Mouse (Mus musculus) heart, adult 8-10 months (tissue): ENCODE measurements around the gene Tmem189. TPM values are rescaled to one million over a fixed set of nuclear protein-coding genes. Genes with fewer than 3 reads are reported as not detected.

Experiments
- DNase-seq: peaks from one replicate; pipeline ENCODE4 v3.0.0; 2022; ENCODE audit warnings: low spot score
- total RNA-seq, 4 experiments: library from RNA; stranded (reverse); gene quantifications; 2 replicates each; pipeline ENCODE4 v1.2.4; 2022

The Tmem189 gene
- total RNA-seq, result 10 to 100 TPM; 22.6 to 26.6 (median 23.4) TPM

DNA sequence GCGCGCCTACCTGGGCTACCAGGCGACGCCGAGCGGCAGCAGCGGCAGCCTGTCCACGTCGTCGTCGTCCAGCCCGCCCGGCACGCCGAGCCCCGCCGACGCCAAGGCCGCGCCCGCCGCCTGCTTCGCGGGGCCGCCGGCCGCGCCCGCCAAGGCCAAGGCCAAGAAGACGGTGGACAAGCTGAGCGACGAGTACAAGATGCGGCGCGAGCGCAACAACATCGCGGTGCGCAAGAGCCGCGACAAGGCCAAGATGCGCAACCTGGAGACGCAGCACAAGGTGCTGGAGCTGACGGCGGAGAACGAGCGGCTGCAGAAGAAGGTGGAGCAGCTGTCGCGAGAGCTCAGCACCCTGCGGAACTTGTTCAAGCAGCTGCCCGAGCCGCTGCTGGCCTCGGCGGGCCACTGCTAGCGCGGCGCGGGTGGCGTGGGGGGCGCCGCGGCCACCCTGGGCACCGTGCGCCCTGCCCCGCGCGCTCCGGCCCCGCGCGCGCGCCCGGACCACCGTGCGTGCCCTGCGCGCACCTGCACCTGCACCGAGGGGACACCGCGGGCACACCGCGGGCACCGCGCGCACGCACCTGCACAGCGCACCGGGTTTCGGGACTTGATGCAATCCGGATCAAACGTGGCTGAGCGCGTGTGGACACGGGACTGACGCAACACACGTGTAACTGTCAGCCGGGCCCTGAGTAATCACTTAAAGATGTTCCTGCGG, at the start of gene Tmem189:
Gene Tmem189 (minus strand): TSS at position 322 of the 718 bp plus-strand sequence.
- DNase-seq, result no peak

DNA sequence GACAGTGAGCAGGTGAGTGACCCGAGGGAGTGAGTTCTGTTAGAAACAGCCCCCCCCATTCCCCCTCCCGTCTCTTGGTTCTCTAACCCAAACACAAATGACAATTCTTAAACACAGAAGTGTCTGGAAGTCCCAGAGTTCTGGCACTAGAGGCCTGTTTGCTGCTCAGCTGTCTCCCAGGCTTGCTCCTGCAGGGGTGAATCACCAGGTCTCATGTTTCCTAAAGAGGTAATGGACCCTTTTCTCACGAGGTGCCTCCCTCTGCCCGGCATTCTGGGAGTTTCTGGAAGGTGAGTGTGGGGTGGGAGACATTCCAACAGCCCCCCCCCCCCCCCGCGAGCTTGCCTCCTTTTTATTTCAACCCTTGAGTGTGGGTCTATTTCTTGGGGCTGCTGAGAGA, 49.4 kb upstream of the Tmem189 start:
- no peak for DNase-seq

DNA sequence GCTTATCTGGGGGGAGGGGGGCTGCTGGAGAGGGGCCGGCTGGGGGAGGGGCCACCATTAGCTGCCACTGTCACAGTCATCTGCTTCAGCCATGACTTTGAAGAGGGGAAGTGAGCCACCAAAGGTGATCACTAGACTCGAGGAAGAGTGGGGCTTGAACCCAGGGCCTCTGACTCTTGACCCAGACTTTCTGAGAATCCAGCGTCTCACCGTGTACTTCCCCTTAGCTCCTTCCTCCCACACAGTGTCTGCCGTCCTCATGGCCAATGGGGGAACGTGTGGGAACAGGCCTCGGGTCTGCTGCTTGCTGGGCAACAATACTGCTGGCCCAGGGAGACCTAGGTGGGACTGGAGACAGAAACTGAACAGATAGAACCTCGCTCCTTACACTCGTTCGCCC, 45.2 kb upstream of the Tmem189 start:
- no peak for DNase-seq

DNA sequence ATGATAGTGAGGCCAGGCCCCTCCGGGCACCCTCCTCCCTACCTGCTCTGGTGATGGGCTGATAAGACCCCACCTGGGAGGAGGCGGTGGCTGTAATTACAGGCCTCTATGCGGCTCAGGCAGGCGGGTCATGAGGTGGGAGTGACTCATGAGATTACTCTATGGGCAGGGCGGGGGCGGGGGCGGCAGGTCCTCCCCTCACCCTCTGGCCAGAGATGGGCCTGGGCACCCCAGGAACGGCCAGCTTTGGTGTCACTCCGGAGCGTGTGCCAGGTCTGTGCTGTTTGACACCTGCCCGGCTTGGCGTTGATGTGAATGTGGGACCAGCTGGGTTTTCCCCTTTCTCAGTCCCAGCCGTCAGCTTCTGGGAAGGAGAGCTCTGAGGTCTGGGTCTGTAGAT, 41.5 kb upstream of the Tmem189 start:
- DNase-seq, result no peak

DNA sequence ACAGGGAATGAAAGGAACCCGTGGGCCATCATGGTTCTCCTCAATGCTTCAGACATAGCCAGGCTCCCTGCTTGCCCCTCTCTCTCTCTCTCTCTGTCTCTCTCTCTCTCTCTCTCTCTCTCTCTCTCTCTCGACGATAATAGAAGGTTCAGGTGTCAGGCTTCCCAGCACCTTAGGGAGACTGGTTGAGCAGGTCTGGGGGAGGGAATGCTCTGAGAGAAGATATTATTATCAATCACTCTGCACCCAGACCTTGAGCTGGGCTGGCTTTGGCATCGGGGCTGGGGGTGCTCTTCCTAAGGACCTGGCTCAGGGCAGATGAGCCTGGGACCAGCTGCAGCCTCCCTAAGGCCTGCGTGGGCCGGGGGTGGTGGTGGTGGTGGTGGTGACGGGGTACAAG, 40.4 kb upstream of the Tmem189 start:
- DNase-seq, result no peak

DNA sequence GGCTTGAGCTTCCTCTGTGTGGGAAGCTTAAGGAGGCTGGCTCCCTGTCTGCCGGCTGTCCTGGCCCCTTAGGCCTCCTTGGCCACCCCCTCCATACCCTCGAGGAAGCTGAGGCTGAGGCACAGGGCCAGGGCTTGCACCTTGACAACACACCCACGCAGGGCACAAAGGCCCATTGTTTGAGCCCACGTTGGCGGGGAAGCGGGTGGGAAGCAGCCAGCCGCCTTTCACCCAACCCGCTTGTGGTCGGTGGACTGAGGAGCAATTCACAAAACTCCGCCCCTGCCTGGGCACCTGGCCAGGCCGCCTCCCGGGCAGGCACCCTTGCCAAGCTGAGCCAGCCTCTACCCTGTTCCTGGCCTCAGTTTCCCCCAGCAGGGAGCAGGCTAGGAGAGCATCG, 37.5 kb upstream of the Tmem189 start:
- DNase-seq, result no peak

DNA sequence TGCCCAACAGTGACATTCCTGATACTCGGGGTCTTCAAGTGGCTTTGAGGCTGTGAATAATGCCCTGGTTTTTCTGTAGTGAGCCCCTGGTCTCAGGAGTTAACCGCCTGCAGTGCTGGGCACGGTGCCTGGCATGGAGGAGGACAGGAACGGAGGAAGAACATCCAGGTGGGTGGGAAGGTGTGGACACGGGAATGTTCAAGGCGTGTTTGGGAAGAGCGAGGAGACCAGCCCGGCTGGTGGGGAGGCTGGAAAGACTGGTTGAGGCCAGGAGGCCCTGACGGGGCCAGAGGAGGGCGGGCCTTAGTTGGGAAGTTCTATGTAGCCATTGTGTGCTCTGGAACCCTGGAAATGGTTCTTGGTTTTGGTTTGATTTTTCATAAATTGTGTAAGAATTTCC, 36.3 kb upstream of the Tmem189 start:
- DNase-seq, result no peak

DNA sequence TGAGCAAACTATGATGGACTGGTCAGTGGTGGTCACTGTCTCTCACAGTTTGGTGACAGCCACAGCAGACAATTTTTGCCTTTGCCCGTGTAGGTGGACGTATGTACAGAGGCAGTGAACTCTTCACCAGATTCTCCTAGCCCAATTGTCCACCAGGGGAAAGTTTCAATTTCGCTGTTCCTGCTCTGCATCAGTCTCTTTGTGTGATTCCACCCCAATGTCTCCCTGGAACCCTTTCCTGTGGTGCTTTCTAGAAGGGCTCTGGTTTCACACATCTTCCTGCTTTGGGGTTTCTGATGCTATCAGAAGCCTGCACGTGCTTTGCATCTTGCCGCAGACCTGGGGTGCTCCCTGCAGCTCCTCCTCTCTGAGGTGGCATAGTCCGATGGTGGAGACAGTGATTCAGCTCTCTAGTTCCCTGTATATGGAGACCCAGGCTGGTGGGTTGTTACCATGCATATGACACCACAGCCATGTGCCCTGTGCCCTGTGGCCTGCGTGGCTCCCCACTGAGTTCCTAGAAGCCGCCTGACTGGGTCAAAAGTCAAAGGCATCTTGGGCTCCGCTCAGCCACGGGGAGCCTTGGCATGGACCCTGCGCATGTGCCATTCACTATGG, 34.1 kb upstream of the Tmem189 start:
- no peak for DNase-seq

DNA sequence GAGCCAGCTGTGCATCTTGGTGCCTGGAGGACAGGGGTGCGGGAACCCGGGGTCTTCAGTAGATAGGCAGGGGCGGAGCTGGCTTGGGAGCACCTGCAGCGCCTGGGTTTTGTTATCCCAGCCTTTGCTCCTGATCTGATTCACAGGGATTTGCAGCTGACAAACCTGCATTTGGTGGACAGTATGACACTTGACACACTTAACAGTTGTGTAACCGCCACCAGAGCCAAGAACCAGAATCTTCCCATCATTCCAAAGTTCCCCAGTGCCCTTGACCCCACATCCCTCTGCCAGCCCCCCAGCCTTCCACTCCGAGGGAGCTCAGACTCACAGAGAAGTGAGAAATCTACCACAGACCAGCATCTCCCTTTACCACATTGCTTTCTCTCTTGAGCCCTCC, 32.9 kb upstream of the Tmem189 start:
- DNase-seq, result no peak

DNA sequence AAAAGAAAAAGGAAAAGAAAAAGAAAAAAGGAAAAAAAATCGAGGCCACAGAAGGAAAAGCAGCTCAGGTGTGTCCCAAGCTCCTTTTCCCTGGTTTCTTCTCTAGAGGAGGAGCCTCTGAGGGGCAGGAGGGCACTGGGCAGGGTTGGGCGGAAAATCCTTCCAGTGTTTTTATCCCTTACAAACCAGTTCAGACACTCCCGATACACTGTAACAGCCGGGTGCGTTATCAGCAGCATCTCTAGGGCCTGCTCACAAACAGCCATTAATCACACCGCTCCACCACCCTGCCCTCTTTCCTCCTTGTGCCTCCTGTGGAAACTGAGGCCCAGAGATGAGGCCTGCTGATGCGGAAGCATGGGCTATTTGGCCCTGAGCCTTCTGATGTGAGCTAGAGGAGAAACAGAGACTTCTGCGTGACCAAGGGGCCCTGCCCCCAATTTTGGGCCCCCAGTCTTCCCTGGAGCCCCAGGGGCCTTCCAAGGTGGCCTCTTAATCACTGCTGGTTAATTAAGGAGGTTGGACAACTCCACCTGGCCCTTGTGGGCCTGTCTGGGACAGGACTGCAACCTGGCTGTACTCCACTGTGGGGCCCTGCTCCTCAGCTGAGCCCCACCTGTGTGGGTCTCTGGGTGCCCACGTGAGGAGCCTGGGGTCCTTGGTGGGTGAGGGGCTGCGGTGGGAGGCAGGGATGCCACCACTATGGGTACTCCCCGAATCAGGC, 31.7 kb upstream of the Tmem189 start:
- no peak for DNase-seq

DNA sequence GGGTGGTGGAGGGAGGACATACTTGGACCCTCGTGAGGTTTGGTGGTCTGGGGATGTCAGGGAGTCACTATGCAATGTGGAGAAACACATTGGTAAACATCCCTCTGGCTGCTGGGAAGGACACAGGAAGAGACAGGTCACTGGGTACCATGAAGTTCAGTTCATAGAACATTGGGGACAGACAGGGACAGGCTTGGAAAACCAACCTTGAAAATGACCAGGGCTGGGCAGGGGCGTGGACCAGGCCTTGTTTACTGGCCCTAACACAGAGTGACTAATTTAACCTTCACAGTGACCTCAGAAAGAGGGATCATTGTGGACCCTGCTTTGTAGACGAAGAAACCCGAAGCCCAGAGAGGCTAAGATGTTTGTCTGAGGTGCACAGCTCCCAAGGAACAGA, 29.9 kb upstream of the Tmem189 start:
- DNase-seq, result no peak

DNA sequence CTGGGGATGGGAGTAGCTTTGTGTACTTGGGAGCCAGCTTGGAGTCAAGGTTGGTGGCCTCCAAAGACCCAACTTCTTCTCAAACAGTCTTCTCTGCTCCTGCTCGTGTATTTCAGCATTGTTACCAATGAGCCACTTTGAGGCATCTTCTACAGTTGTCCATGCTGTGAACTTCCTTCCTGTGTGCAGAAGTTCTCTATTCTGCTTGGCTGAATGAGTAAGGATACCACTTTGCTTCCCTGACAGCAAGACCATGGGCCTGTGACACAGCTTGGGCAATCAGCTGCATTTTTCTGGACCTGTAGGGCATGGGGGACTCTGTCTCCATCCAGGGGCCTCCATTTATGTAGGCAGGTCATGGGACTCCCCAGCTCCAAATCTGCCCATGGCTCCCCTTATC, 27.6 kb upstream of the Tmem189 start:
- no peak for DNase-seq

DNA sequence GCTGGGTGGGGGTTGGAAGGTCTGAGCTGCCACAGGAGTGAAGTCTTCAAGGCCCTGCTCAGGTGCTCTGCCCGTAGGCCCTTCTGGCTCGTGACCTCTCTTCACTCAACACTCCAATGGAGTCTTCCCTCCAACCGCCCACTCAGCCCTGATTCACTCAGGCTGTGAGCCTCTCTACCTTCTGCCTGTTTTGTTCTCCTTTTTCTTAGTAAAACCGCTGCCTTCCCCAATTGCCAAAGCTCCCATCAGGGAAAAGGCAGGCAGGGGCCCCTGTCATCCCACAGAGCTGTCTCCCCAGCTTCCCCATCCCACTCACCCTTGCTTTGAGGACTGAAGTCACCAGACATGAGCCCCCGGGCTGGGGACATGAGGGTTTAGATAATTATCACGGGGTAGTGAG, 25.4 kb upstream of the Tmem189 start:
- no peak for DNase-seq

DNA sequence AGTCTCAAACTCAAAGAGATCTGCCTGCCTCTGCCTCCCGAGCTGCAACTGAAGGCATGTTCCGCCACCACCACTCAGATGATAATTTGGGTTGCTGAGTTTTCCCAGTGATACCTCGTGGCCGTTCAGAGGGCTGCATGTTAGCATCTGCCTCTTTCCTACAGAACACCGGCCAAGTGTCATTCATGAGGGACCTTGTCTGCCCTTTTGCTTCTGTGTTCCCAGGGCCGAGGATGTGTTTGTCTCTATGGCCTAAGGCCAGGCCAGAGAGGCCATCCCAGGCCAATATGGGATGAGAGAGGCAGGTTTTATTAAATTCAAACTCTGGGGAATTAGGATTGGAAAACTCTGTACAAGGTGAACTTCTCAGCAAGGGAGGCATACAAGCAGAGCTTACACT, 24.7 kb upstream of the Tmem189 start:
- DNase-seq, result no peak

DNA sequence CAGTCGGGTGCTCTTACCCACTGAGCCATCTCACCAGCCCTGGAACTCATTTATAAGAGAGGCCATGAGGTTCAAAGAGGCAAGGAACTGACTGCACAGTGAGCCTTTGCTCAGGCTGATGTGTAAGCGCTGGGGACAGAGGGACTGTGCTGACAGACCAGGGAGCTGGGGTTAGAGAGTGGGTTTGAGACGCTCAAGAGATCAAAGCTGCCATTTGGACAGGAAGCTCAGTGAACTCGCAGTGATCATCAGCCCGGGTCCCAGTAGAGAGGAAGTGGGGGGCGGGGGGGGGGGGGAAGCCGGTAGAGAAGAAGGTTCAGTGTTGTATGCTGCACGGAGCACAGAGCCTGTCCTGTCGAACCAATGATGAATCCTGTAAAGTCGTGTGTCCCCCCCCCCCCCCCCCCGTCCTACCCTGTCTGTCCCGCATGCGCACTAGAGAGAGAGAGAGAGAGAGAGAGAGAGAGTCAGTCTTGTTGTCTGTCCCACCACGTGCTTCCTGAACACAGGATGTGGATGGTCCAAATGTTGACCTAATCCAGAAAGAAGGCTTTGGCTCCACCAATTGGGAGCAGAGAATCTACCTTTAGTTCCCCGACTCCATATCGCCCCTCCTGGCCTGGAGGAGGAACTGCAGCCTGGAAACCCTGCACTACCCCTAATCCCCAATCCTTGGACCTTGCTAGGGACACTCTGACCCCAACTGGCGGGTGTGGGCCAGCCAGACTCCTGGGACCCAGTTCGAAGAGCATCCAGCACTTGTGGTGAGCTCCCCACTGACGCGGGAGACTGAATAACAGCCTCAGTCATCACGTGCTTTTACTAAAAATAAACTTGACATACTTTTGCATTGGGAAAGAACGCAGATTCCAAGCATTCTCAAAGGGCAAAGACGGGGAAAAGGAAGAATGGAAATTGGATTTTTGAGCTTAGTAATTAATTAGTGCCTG, 23.5 kb upstream of the Tmem189 start:
- peak; percentile 59 for DNase-seq

DNA sequence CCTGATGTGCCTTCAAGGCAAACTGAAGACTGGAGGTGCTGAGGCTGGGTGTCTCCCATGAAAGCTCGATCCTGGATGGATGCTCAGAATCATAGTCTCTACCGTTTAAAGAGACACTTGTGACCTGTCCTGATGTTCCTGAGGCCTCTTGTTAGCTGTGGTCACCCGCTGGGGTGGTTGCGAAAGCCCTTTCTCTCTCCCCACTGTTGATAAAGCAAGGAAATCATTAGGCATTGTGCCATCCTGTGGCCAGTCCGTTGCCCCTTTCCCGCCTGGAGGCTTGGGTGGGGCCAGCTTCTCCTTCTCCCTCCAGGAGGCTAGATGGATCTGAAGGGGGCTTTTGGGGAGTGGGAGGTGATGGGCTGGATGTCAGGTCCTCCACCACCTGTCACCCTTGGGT, 21.0 kb upstream of the Tmem189 start:
- DNase-seq, result no peak

DNA sequence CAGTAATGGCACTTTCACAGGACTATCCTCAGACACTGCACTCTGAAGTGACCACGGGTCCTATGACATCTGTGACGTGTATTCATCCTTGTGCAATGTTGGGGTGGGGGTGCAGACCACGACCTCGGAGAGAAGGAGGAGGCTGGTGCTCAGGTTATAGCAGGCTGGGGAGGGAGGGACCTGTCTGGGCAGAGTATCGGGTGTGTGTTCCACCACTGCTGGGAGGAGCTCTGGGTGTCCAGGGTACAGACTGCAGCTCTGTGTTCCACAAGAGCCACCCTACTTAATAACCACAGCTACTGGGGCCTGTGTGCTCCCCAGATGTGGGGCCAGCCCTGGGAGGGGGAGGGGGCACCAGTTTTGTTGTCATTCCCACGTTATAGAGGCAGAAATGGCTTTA, 20.3 kb upstream of the Tmem189 start:
- no peak for DNase-seq

DNA sequence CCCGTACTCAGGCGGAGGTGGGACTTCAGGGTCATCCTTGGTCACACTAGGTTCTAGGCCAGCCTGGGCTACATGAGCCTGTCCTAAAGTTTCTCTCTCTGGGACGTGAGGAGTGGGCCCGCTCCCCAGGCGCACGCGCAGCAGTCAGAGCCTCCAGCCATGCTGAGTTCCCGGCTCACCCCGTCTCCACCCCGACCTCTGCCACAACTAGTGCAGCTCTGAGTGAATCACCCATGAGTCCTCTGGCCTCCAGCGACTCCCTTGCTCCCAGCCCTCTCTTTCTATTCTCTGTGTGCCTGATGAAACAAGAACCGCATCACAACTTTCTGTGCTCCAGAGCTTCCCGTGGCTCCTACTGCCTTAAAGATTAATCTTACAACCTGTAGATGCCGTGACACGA, 18.8 kb upstream of the Tmem189 start:
- DNase-seq, result no peak

DNA sequence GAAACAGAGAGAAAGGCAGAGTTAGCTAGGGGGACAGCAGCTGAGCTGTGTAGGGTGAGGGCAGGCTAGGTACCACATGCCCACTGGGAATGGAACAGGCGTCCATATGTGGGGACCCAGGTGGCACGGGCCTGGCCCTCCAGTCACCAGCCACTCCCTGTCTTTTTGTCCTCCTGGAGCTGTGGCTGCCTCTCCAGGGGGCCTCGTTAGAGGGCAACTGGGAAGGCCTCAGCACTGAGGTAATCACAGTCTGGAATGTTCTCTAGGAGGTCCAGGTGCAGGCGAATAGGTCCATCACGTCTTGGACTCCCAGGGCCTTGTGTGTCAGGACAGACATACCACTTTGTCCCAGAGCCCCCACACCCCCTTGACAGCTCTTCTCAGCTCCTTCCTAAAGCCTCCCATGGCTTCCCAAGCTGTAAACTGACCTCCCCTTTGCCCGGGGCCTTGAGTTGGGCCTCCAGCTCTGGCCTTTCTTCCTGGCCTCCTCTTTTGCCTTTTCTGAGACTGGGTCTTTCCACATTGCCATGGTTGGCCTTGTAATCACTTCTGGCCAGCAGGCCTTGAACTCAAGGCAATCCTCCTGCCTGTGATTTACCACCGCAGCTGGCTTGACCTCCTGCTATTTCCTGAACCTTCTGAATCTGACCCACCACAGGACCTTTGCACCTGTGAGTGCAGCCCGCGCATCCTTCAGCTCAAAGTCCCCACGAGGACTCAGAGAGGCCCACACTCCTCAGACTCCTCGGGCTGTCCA, 16.7 kb upstream of the Tmem189 start:
- DNase-seq, result no peak

DNA sequence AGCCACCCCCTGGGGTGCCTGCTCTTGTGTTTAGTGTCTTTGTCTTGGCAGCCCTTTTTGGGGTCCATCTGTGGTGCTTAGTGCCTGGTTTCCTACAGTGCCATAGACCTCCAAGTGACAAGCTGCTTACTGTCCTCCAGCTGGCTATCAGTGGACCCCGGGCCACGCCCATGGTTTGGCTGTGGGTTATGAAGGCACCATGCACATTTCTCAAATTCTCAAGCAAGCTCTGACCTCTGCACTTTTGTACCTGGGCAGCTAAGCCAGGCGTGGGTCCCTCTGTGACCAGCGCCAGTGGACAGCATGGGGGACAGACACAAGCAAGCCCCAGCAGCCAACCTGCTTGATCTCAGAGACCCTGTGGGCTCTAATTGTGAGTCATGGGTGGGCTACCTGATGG, 14.8 kb upstream of the Tmem189 start:
- DNase-seq, result no peak

DNA sequence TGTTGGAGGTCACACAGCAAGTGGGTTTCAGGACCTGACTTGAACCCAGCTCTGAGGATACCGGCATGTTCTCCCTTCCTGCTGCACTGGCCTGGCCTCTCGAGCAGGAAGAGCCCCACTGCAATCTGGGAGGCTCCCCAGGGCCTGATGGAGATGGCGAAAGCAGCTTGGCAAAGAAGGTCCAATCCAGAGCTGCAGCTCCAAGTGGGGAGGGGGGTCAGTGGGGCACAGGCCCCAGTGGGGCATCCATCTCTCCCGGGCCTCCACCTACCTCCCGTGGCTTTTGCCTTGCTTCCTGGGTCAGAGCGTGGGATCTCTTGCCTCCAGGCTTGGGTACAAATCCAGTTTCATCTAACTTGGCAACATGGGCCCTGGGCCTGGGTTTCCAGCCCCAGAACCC, 12.5 kb upstream of the Tmem189 start:
- DNase-seq, result no peak
